10 mouse cellular contexts compared by ENCODE assay signal in the genomic region with DNA sequence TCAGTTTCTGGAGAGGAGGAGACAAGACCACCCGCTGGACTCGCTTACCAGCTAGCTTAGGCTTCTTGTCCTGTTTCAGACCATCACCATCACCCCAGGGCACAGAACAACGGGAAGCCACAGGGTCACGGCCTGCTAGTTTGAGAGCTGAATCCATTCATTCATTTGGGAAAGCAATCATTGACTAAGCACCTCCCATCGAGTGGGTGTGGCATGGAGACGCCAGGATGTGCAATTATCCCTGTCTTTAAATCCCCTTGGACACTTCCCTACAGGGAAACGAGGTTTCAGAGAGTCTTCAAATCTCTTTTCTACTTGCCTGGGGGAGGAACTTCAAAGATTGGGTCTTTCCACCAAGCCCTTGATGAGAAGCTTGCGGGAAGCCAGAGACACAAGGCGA.
DNase-seq lines count a peak whose midpoint lies in the region; ATAC-seq and TF ChIP-seq lines count a peak whose summit lies in the region.
"Had no signal": no experiment of that assay in that cellular context is flagged by ENCODE, and none has a peak within 500 bp of the region (broad histone marks: within the 10 kb centered on the region; RNA-seq: fewer than 3 reads in every experiment).

No protein-coding gene starts in this region.

- TF ChIP-seq CTCF in spleen, adult 2 months (IDR thresholded peaks at IDR 0.05; ENCODE audit: extremely low read depth, insufficient read depth, insufficient read length, insufficient replicate concordance) = no peak

- H3K4me3 ChIP-seq in heart, embryonic 16.5 days (ENCODE audit: low read length) = no peak overlapping the region
- H3K4me3 ChIP-seq in spleen, adult 2 months (ENCODE audit: extremely low read depth, insufficient read depth, insufficient read length) = no peak overlapping the region
- H3K4me3 ChIP-seq in embryonic facial prominence, embryonic 14.5 days (ENCODE audit: low read depth, low read length) = no peak overlapping the region
- no peak overlapping the region for H3K4me3 ChIP-seq in stomach, embryonic 16.5 days (replicated peaks; ENCODE audit: low read length)

- 37% methylated on average over 9 of the region's 9 CpGs for WGBS in heart, embryonic 16.5 days
- WGBS in spleen, adult 2 months = 43% methylated on average over 9 of the region's 9 CpGs
- 16% methylated on average over 9 of the region's 9 CpGs for WGBS in embryonic facial prominence, embryonic 14.5 days
- 33% methylated on average over 9 of the region's 9 CpGs for WGBS in stomach, embryonic 16.5 days

- peak overlapping the region; percentile 32; the same call in 1 of the 2 replicates for H3K4me2 ChIP-seq in heart, embryonic 16.5 days (ENCODE audit: low read depth, low read length)
- peak overlapping the region; percentile 19 for H3K4me2 ChIP-seq in embryonic facial prominence, embryonic 14.5 days (ENCODE audit: low read depth, low read length)
- peak overlapping the region; percentile 19; the same call in 1 of the 2 replicates for H3K4me2 ChIP-seq in stomach, embryonic 16.5 days (ENCODE audit: low read depth, low read length)

- peaks cover 15% of the 10 kb centered on the region for H3K4me1 ChIP-seq in heart, embryonic 16.5 days (ENCODE audit: control insufficient read depth, insufficient read depth, low read length)
- H3K4me1 ChIP-seq in spleen, adult 2 months (ENCODE audit: control insufficient read depth, insufficient read depth, insufficient read length) = no peaks in the 10 kb centered on the region; the same call in 1 of the 2 replicates
- peaks cover 20% of the 10 kb centered on the region for H3K4me1 ChIP-seq in embryonic facial prominence, embryonic 14.5 days (ENCODE audit: control insufficient read depth, insufficient read depth, low read length)
- H3K4me1 ChIP-seq in stomach, embryonic 16.5 days (ENCODE audit: control insufficient read depth, insufficient read depth, low read length) = peaks cover 18% of the 10 kb centered on the region

- ATAC-seq in heart, embryonic 16.5 days (replicated peaks; ENCODE audit: extremely low read depth, insufficient read depth, low FRiP score) = no peak
- no peak for ATAC-seq in embryonic facial prominence, embryonic 14.5 days (ENCODE audit: low read depth)
- no peak for ATAC-seq in stomach, embryonic 16.5 days (ENCODE audit: insufficient read depth, low FRiP score)

- no peaks in the 10 kb centered on the region for H3K27me3 ChIP-seq in heart, embryonic 16.5 days (ENCODE audit: control insufficient read depth, insufficient read depth, low read length)
- no peaks in the 10 kb centered on the region for H3K27me3 ChIP-seq in spleen, adult 2 months (ENCODE audit: control insufficient read depth, insufficient read depth, low read length)
- H3K27me3 ChIP-seq in embryonic facial prominence, embryonic 14.5 days (replicated peaks; ENCODE audit: control insufficient read depth, insufficient read depth, low read length) = no peaks in the 10 kb centered on the region
- H3K27me3 ChIP-seq in stomach, embryonic 16.5 days (ENCODE audit: control insufficient read depth, insufficient read depth, low read length) = no peaks in the 10 kb centered on the region; the same call in 1 of the 2 replicates

- H3K9me3 ChIP-seq in heart, embryonic 16.5 days (replicated peaks; ENCODE audit: control insufficient read depth, low read length) = no peaks in the 10 kb centered on the region
- peaks cover 2% of the 10 kb centered on the region; the same call in 1 of the 2 replicates for H3K9me3 ChIP-seq in embryonic facial prominence, embryonic 14.5 days (ENCODE audit: control insufficient read depth, low read length)
- no peaks in the 10 kb centered on the region for H3K9me3 ChIP-seq in stomach, embryonic 16.5 days (replicated peaks; ENCODE audit: control insufficient read depth, low read length)

- no peak for TF ChIP-seq POLR2A in spleen, adult 2 months (IDR thresholded peaks at IDR 0.05; ENCODE audit: low read depth, low read length)

- H3K9ac ChIP-seq in heart, embryonic 16.5 days (ENCODE audit: low read length) = no peak overlapping the region
- H3K9ac ChIP-seq in embryonic facial prominence, embryonic 14.5 days (ENCODE audit: low read depth, low read length) = no peak overlapping the region
- H3K9ac ChIP-seq in stomach, embryonic 16.5 days (ENCODE audit: low read length) = no peak overlapping the region

- H3K36me3 ChIP-seq in heart, embryonic 16.5 days (ENCODE audit: control insufficient read depth, insufficient read depth) = no peaks in the 10 kb centered on the region
- no peaks in the 10 kb centered on the region for H3K36me3 ChIP-seq in spleen, adult 2 months (ENCODE audit: control insufficient read depth, insufficient read depth, low read length)
- H3K36me3 ChIP-seq in embryonic facial prominence, embryonic 14.5 days (ENCODE audit: control insufficient read depth, insufficient read depth, low read length) = no peaks in the 10 kb centered on the region
- no peaks in the 10 kb centered on the region for H3K36me3 ChIP-seq in stomach, embryonic 16.5 days (ENCODE audit: control insufficient read depth, insufficient read depth, low read length)
- H3K36me3 ChIP-seq: G1E had no signal

- no peak for DNase-seq in heart, adult 9 months (ENCODE audit: low spot score in 2 of 2)
- no peak for DNase-seq in spleen, adult 2 months (ENCODE audit: low read depth in 1 of 2, low spot score in 2 of 2)
- no peak for DNase-seq in spleen, postnatal 14 days (ENCODE audit: low spot score in 2 of 2)
- DNase-seq in embryonic facial prominence, embryonic 14.5 days (ENCODE audit: low spot score) = peak; percentile 61
- no peak for DNase-seq in layer of hippocampus, postnatal 36 days
- DNase-seq in cerebellum, postnatal 10 days = no peak
- DNase-seq: kidney, postnatal 14 days had no signal

- H3K27ac ChIP-seq in heart, embryonic 16.5 days (ENCODE audit: low read length) = no peak overlapping the region
- 0 out of 2 replicates have a peak overlapping the region, but pooled peaks have one; percentile 9 for H3K27ac ChIP-seq in spleen, adult 2 months (ENCODE audit: insufficient read depth, low read length)
- peak overlapping the region; percentile 24; the same call in 1 of the 2 replicates for H3K27ac ChIP-seq in embryonic facial prominence, embryonic 14.5 days (replicated peaks; ENCODE audit: low read depth, low read length)
- no peak overlapping the region for H3K27ac ChIP-seq in stomach, embryonic 16.5 days (ENCODE audit: low read length)

Comparison
In these comparisons a context has a peak if more than half of its experiments do, and no peak if none do; other contexts are left out.
1. H3K27ac ChIP-seq: peak in spleen, adult 2 months (single experiment) and embryonic facial prominence, embryonic 14.5 days (single experiment); none in heart, embryonic 16.5 days (single experiment) and stomach, embryonic 16.5 days (single experiment).
2. Peak in every context shown above with its lines, with median percentiles within 50 percentile points of each other: H3K4me2 ChIP-seq.